Mouse (Mus musculus) lung, embryonic 14.5 days (tissue): Measurements from ENCODE around the gene Fam193b. TPM values are rescaled to one million over a fixed set of nuclear protein-coding genes. Genes with fewer than 3 reads are reported as not detected.
"Not testable (repeated sequence)": the region's sequence is repeated elsewhere in the genome, so short reads cannot be mapped to it uniquely, and the experiment has no call there.

Experiments used
- ATAC-seq: fragments of 200-750 bp; cut with Nextera tagmentation; 2 replicates; pipeline ENCODE4 v1.8.0; 2017; ENCODE audit warnings: mild to moderate bottlenecking, moderate TSS enrichment, moderate library complexity; ENCODE audit not compliant: insufficient read depth
- DNase-seq: peaks from one replicate; pipeline ENCODE4 v3.0.0-alpha.2; 2015
- H3K27ac ChIP-seq: fragments of 300-500 bp; sonication (generic); 2 replicates; pipeline ENCODE4 v1.5.1; 2014; ENCODE audit warnings: low read depth, mild to moderate bottlenecking, moderate library complexity
- H3K27me3 ChIP-seq: fragments of 300-500 bp; sonication (generic); 2 replicates; pipeline ENCODE4 v1.6.1; 2014; ENCODE audit warnings: low read length, control low read depth; ENCODE audit not compliant: insufficient read depth
- H3K36me3 ChIP-seq: fragments of 300-500 bp; sonication (generic); 2 replicates; pipeline ENCODE4 v1.6.1; 2014; ENCODE audit warnings: control low read depth; ENCODE audit not compliant: insufficient read depth
- H3K4me1 ChIP-seq: fragments of 300-500 bp; sonication (generic); 2 replicates; pipeline ENCODE4 v1.6.1; 2014; ENCODE audit warnings: antibody characterized with exemption, control low read depth; ENCODE audit not compliant: insufficient read depth
- H3K4me2 ChIP-seq: fragments of 300-500 bp; sonication (generic); 2 replicates; pipeline ENCODE4 v1.6.1; 2014; ENCODE audit warnings: mild to moderate bottlenecking
- H3K4me3 ChIP-seq: fragments of 300-500 bp; sonication (generic); 2 replicates; pipeline ENCODE4 v1.5.1; 2014; ENCODE audit warnings: low read depth, low read length
- H3K9ac ChIP-seq: fragments of 300-500 bp; sonication (generic); 2 replicates; pipeline ENCODE4 v1.6.1; 2014
- H3K9me3 ChIP-seq: fragments of 300-500 bp; sonication (generic); 2 replicates; pipeline ENCODE4 v1.6.1; 2016; ENCODE audit warnings: low read depth, low read length, control low read depth
- CTCF ChIP-seq: IDR thresholded peaks from 2 replicates; pipeline ENCODE4 v1.5.1; 2016; ENCODE audit warnings: antibody characterized with exemption, low read depth
- WGBS: fragments of 180-500 bp; shearing (Covaris S2); extraction: QIAGEN DNeasy Blood & Tissue Kit; methylation state at CpG from one replicate; pipeline ENCODE4 v1.1.7; 2014; 5-methylcytosine and 5-hydroxymethylcytosine counted together
- polyA plus RNA-seq: library from polyadenylated mRNA; unstranded; fragments of >200 nt; fragmentation: Nextera tagmentation; extraction: Ambion mirVana; gene quantifications from 2 replicates; pipeline ENCODE4 v1.2.1, GENCODE M21; 2014

Gene Fam193b
- polyA plus RNA-seq, 1 experiment from 2014 or later = 38.4 TPM

DNA sequence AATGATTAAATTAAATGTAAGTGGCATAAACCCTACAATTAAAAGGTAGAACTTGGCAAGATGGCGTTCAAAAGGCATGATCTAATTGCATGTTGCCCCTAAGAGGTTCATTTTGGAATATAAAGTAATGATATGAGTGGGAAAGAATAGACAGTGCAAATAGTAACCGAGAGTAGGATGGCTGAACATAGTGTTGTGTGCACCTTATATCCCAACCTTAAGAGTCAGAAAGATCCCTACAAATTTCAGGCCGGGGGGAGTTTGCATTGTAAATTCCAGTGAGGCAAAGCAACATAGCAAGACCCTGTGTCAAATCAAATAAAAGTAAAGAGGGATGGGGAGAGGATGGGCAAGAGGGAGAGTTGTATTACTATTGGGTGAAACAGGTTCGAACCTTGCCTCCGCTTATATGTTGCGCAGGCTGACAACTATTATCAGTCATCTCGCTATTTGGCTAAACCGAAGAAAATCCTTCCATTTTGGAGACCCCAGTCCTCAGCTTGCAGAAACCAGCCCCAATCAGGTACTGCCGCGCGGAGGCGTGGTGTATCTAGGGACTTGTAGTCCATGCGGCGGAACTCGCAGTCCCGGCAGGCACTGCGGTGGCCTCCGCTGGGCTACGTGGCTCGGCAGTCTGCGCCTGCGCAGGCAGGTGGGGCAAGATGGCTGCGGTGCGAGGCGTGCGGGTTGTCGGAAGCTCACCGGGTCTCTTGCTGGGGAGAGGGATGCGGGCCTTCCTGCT, 21.8 kb upstream of the Fam193b start:
- peak; percentile 99 for ATAC-seq
- Histone ChIP-seq H3K9me3 (no peaks in the 10 kb centered on the region), H3K4me2 (peak overlapping the region; percentile 85), H3K27ac (peak overlapping the region; percentile 48; the same call in 1 of the 2 replicates), H3K4me3 (peak overlapping the region; percentile 89), H3K27me3 (no peaks in the 10 kb centered on the region), H3K9ac (peak overlapping the region; percentile 90), H3K36me3 (peaks cover 35% of the 10 kb centered on the region), H3K4me1 (no peaks in the 10 kb centered on the region)
- peak; percentile 18; the same call in 1 of the 2 replicates for TF ChIP-seq CTCF
- 5% methylated on average over 29 of the region's 29 CpGs for WGBS
- DNase-seq = peak; percentile 99

DNA sequence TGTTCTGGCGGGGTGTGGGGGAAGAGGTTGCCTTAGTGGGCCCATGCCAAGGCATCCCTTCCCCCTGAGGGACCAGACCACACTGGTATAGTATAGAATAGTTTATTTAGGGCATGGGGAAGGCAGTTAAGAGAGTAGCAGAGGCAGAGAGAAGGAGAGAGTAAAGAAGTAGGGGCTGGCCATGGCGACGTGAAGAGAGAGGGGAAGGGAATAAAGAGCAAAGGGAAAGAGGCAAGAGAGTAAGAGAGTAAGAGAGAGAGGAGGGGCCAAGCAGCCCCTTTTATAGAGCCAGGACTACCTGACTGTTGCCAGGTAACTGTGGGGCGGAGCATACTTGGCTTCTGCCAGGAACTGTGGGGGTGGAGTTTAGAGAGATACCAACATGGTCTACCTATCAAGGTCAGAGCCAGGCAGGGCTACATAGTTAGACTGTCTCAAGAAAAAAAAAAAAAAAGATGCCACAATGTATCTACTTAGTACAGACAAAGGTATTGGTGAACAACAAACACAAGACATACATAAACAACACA, 21.1 kb upstream of the Fam193b start:
- H3K4me2 ChIP-seq = no peak overlapping the region
- DNase-seq (peak; percentile 12), ATAC-seq (no peak)
- H3K27ac ChIP-seq = no peak overlapping the region
- WGBS = 67% methylated on average over 4 of the region's 4 CpGs
- H3K9ac ChIP-seq = no peak overlapping the region
- no peaks in the 10 kb centered on the region for H3K9me3 ChIP-seq
- no peaks in the 10 kb centered on the region for H3K27me3 ChIP-seq
- no peak for TF ChIP-seq CTCF
- H3K4me1 ChIP-seq = no peaks in the 10 kb centered on the region
- H3K36me3 ChIP-seq = peaks cover 29% of the 10 kb centered on the region
- H3K4me3 ChIP-seq = no peak overlapping the region

DNA sequence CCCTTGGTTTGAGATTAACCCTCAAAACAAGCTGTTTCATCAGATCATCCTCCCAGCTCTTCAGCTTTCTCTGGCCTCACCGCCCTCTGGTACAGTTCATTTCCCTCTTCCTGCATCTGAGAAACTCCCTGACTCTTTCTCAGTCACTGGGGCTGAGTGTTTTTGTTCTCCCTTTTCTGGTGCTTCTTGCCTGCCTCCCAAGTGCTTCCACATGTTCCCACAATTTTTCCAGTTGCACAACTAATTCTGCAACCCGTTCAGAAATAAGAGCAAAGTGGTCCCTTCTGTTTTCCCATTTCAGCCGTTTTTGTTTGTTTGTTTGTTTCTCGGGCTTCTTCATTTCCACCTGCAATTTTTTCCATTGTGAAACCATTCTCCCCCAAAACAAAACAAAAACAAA, 7.2 kb upstream of the Fam193b start:
- Histone ChIP-seq H3K36me3 (no peaks in the 10 kb centered on the region), H3K9me3 (no peaks in the 10 kb centered on the region), H3K4me3 (no peak overlapping the region), H3K4me2 (no peak overlapping the region), H3K27ac (no peak overlapping the region), H3K4me1 (no peaks in the 10 kb centered on the region), H3K27me3 (no peaks in the 10 kb centered on the region), H3K9ac (no peak overlapping the region)
- no peak for TF ChIP-seq CTCF
- WGBS = 74% methylated on average over 4 of the region's 4 CpGs
- ATAC-seq (no peak), DNase-seq (no peak)

DNA sequence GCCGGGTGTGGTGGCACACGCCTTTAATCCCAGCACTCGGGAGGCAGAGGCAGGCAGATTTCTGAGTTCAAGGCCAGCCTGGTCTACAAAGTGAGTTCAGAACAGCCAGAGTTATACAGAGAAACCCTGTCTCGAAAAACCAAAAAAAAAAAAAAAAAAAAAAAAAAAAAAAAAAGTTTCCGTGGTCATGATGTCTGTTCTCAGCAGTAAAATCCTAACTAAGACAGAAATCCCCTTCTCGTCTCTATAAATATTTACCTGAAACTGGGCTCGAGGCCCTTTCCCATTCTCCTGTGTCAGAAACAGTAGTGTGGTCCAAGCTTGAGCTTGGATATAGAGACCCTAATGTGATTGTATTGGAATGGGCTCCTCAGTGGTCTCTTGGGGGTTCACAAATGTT, 6.0 kb upstream of the Fam193b start:
- H3K9me3 ChIP-seq, DNase-seq, H3K4me1 ChIP-seq, H3K4me2 ChIP-seq, H3K27me3 ChIP-seq, ATAC-seq, H3K36me3 ChIP-seq, H3K4me3 ChIP-seq, H3K9ac ChIP-seq, H3K27ac ChIP-seq: not testable (repeated sequence)
- WGBS = 76% methylated on average over 7 of the region's 7 CpGs

DNA sequence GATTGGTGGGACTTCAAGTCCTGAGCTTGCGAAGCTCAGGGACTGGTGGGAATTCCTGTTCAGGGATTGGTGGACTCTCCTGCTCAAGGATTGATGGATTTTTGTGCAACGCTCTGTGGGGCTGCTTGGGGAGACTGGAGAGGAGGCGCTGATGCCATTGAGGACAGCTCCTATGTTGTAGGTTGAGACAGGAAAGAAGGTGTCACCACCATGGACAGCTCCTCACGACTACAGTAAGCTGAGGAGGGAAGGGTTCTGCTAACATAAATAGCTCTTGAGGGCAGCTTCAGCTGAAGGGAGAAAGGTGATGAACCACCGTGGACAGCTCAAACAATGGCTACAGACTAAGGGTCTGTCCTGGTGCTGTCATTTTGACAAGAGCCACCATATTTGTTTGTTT, 5.0 kb upstream of the Fam193b start:
- H3K27ac ChIP-seq = no peak overlapping the region
- WGBS = 46% methylated on average over 5 of the region's 5 CpGs
- DNase-seq (peak; percentile 44), ATAC-seq (no peak)
- no peak for TF ChIP-seq CTCF
- no peak overlapping the region for H3K9ac ChIP-seq
- H3K4me2 ChIP-seq = no peak overlapping the region
- no peaks in the 10 kb centered on the region for H3K36me3 ChIP-seq
- H3K9me3 ChIP-seq = no peaks in the 10 kb centered on the region
- no peaks in the 10 kb centered on the region for H3K27me3 ChIP-seq
- 0 out of 2 replicates have a peak, but pooled peaks cover 3% of the 10 kb centered on the region for H3K4me1 ChIP-seq
- no peak overlapping the region for H3K4me3 ChIP-seq

DNA sequence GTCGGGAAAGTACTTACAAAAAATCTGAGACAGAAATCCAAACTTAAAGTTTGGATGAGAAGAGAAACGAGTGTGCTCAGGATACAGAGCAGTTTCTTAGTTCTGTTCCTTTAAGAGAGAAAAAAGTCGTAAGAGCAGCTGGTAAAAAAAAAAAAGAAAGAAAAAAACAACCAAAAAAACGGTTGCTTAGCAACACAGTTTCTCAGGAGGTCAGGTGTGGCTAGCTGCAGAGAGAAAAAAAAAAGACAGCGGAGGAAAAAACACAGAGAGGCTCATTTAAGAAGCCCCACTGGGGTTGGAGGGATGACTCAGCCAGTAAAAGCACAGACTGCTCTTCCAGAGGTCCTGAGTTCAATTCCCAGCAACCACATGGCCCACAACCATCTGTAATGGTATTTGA, 3.4 kb upstream of the Fam193b start:
- Histone ChIP-seq H3K4me1 (peaks cover 5% of the 10 kb centered on the region), H3K9me3 (no peaks in the 10 kb centered on the region), H3K4me3 (no peak overlapping the region), H3K4me2 (no peak overlapping the region), H3K27me3 (no peaks in the 10 kb centered on the region), H3K9ac (no peak overlapping the region), H3K36me3 (0 out of 2 replicates have a peak, but pooled peaks cover 3% of the 10 kb centered on the region), H3K27ac (no peak overlapping the region)
- ATAC-seq (no peak), DNase-seq (no peak)
- TF ChIP-seq CTCF = no peak
- 68% methylated on average over 5 of the region's 5 CpGs for WGBS

DNA sequence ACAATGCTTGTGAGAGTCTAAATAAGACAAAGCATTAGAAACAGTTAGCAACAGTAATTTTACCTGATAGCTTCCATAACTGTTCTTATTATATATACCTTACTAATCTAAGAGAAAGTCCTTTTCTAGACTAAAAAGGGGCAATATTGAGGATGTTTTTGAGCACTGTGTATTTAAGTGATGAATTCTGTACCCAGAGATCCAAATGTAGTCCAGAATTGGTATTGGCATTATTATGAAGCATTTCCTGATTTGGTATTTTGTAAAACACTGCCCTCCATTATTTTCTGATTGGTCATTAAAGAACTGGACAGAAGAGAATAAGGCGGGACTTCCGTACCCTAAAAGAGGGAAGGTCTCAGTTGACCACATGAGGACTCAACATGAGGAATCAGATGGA, 2.5 kb upstream of the Fam193b start, which contains the start of gene Tmed9:
Gene Tmed9, plus strand, starts transcription at position 301 of the 400 bp plus-strand sequence.
- TF ChIP-seq CTCF = no peak
- Histone ChIP-seq H3K27me3 (no peaks in the 10 kb centered on the region), H3K36me3 (0 out of 2 replicates have a peak, but pooled peaks cover 9% of the 10 kb centered on the region), H3K4me1 (peaks cover 7% of the 10 kb centered on the region), H3K4me2 (no peak within 1 kb of the TSS), H3K4me3 (no peak within 1 kb of the TSS), H3K9me3 (no peaks in the 10 kb centered on the region), H3K9ac (no peak within 1 kb of the TSS), H3K27ac (no peak within 1 kb of the TSS)
- no peak for ATAC-seq
- 94% methylated on average over 2 of the region's 2 CpGs for WGBS
- no peak for DNase-seq
